Mouse (Mus musculus): ENCODE data around the gene Olfr47.

GRCm38 (mm10) chr6:43260756-43261155 lies 29.4 kb downstream of the Olfr47 start:
- TF ChIP-seq POLR2A (IDR thresholded peaks at IDR 0.05; ENCODE audit: low read depth, low read length), result no peak
- TF ChIP-seq CTCF (IDR thresholded peaks at IDR 0.05; ENCODE audit: extremely low read depth, insufficient read length, insufficient replicate concordance, low read depth, low read length), result no peak

All from small intestine, adult 2 months (tissue).